Mouse (Mus musculus) myocyte (in vitro differentiated cells): ENCODE measurements around the gene Mrpl33. TPM values are rescaled to one million over a fixed set of nuclear protein-coding genes. Genes with fewer than 3 reads are reported as not detected.

Experiments
- H3K27me3 ChIP-seq: one replicate; pipeline ENCODE4 v1.6.1; 2011; ENCODE audit not compliant: control insufficient read depth, insufficient read depth, insufficient read length
- H3K36me3 ChIP-seq: one replicate; pipeline ENCODE4 v1.6.1; 2011; ENCODE audit not compliant: control insufficient read depth, insufficient read depth
- H3K4me2 ChIP-seq: one replicate; pipeline ENCODE4 v1.6.1; 2011; ENCODE audit warnings: low read depth, control low read depth
- H3K4me3 ChIP-seq: one replicate; pipeline ENCODE4 v1.5.1; 2011; ENCODE audit warnings: mild to moderate bottlenecking, control low read depth, moderate library complexity
- H3K79me2 ChIP-seq: one replicate; pipeline ENCODE4 v1.6.1; 2011; ENCODE audit not compliant: control insufficient read depth, insufficient read depth
- H3ac ChIP-seq: one replicate; pipeline ENCODE4 v1.6.1; 2011; ENCODE audit not compliant: control insufficient read depth, insufficient read length
- CEBPB ChIP-seq: IDR thresholded peaks from 2 replicates; pipeline ENCODE4 v1.6.1; 2011; ENCODE audit warnings: mild to moderate bottlenecking, moderate library complexity; ENCODE audit not compliant: poor library complexity, insufficient read depth, severe bottlenecking
- E2F4 ChIP-seq: IDR thresholded peaks from one replicate; pipeline ENCODE4 v1.6.1; 2011; ENCODE audit warnings: mild to moderate bottlenecking, control low read depth, moderate library complexity; ENCODE audit not compliant: insufficient read depth
- MAX ChIP-seq: IDR thresholded peaks from one replicate; pipeline ENCODE4 v1.6.1; 2011; ENCODE audit warnings: low read depth, mild to moderate bottlenecking, control low read depth
- MYOD1 ChIP-seq, 3 experiments: IDR thresholded peaks; one replicate each; pipeline ENCODE4 v1.6.1; 2011; ENCODE audit warnings: control low read depth in 2 of 3, low read depth in 2 of 3, mild to moderate bottlenecking in 2 of 3, moderate library complexity in 1 of 3; ENCODE audit not compliant: insufficient read length in 2 of 3, control insufficient read depth in 1 of 3
- MYOG ChIP-seq, 3 experiments: IDR thresholded peaks; one replicate each; pipeline ENCODE4 v1.6.1; 2011; ENCODE audit warnings: control low read depth in 2 of 3, low read depth in 2 of 3, mild to moderate bottlenecking in 2 of 3; ENCODE audit not compliant: insufficient read length in 2 of 3, control insufficient read depth in 1 of 3, insufficient read depth in 1 of 3
- POLR2A ChIP-seq: IDR thresholded peaks from one replicate; pipeline ENCODE4 v1.6.1; 2011; ENCODE audit warnings: low read depth, mild to moderate bottlenecking, control low read depth, moderate library complexity; ENCODE audit not compliant: insufficient read length
- POLR2AphosphoS2 ChIP-seq: IDR thresholded peaks from one replicate; pipeline ENCODE4 v1.6.1; 2011; ENCODE audit warnings: low read depth, control low read depth; ENCODE audit not compliant: insufficient read length
- REST ChIP-seq: IDR thresholded peaks from one replicate; pipeline ENCODE4 v1.6.1; 2011; ENCODE audit warnings: mild to moderate bottlenecking, control low read depth, moderate library complexity; ENCODE audit not compliant: insufficient read depth, insufficient read length
- SRF ChIP-seq: IDR thresholded peaks from one replicate; pipeline ENCODE4 v1.6.1; 2011; ENCODE audit warnings: low read depth; ENCODE audit not compliant: control insufficient read depth, insufficient read length
- TCF12 ChIP-seq: IDR thresholded peaks from one replicate; pipeline ENCODE4 v1.6.1; 2011; ENCODE audit warnings: mild to moderate bottlenecking, control low read depth; ENCODE audit not compliant: poor library complexity, insufficient read depth, severe bottlenecking
- TCF3 ChIP-seq: IDR thresholded peaks from one replicate; pipeline ENCODE4 v1.6.1; 2011; ENCODE audit warnings: low read depth, control low read depth; ENCODE audit not compliant: insufficient read length
- USF1 ChIP-seq: IDR thresholded peaks from one replicate; pipeline ENCODE4 v1.6.1; 2011; ENCODE audit warnings: low read depth, mild to moderate bottlenecking, control low read depth, moderate library complexity
- polyA plus RNA-seq: library from polyadenylated mRNA; unstranded; fragments of >200 nt; fragmentation: generic; extraction: Trizol; gene quantifications from one replicate; pipeline ENCODE4 v1.2.1, GENCODE M21; 2012; ENCODE audit warnings: missing spikeins

Gene Mrpl33
- polyA plus RNA-seq, 1 experiment, result 241 TPM

- TF ChIP-seq CEBPB (no peak), TCF3 (no peak), SRF (no peak), E2F4 (no peak), USF1 (no peak), MYOG (IDR thresholded peaks at IDR 0.05; ENCODE audit: control insufficient read depth in 1 of 3, insufficient read depth in 1 of 3, insufficient read length in 2 of 3, low read depth in 2 of 3) (no peak)
- H3K4me3 ChIP-seq, result no peak overlapping the region
- H3K27me3 ChIP-seq, result no peaks in the 10 kb centered on the region
- H3K36me3 ChIP-seq, result peaks cover 10% of the 10 kb centered on the region
- no peak overlapping the region for H3ac ChIP-seq
- H3K4me2 ChIP-seq, result no peak overlapping the region
- peaks cover 22% of the 10 kb centered on the region for H3K79me2 ChIP-seq
These were observed 14.5 kb downstream of the Mrpl33 start for GRCm38 (mm10) chr5:31611186-31611585.

- Histone ChIP-seq H3K4me3 (peak overlapping the region; percentile 40), H3K79me2 (peaks cover 41% of the 10 kb centered on the region)
- TF ChIP-seq MYOG (IDR thresholded peaks at IDR 0.05; ENCODE audit: control insufficient read depth in 1 of 3, insufficient read depth in 1 of 3, insufficient read length in 2 of 3, low read depth in 2 of 3) (peak in 1 of 3 experiments; percentile 27), MAX (no peak), E2F4 (no peak), USF1 (no peak), POLR2AphosphoS2 (peak; percentile 73), CEBPB (no peak), POLR2A (peak; percentile 84)
These were observed 17.1 kb downstream of the Mrpl33 start for GRCm38 (mm10) chr5:31613852-31614286.

GRCm38 (mm10) chr5:31614339-31615025 lies 17.7 kb downstream of the Mrpl33 start:
- Histone ChIP-seq H3ac (peak overlapping the region; percentile 42), H3K79me2 (peaks cover 47% of the 10 kb centered on the region)

More at GRCm38 (mm10) chr5:31613852-31614286, 17.1 kb downstream of the Mrpl33 start:
- Histone ChIP-seq H3K27me3 (no peaks in the 10 kb centered on the region), H3ac (peak overlapping the region; percentile 42), H3K36me3 (peaks cover 32% of the 10 kb centered on the region), H3K4me2 (peak overlapping the region; percentile 86)

GRCm38 (mm10) chr5:31620326-31620725 lies 23.6 kb downstream of the Mrpl33 start:
- Histone ChIP-seq H3ac (no peak overlapping the region), H3K79me2 (peaks cover 49% of the 10 kb centered on the region), H3K27me3 (no peaks in the 10 kb centered on the region), H3K4me3 (no peak overlapping the region), H3K36me3 (peaks cover 72% of the 10 kb centered on the region), H3K4me2 (no peak overlapping the region)
- TF ChIP-seq TCF12, result no peak
- TF ChIP-seq TCF3, result no peak
- TF ChIP-seq MYOD1 (IDR thresholded peaks at IDR 0.05; ENCODE audit: control insufficient read depth in 1 of 3, insufficient read length in 2 of 3, low read depth in 2 of 3), result no peak
- TF ChIP-seq REST, result no peak
- no peak for TF ChIP-seq E2F4
- no peak for TF ChIP-seq MAX
- TF ChIP-seq USF1, result no peak
- no peak for TF ChIP-seq CEBPB
- TF ChIP-seq POLR2A, result no peak
- TF ChIP-seq SRF, result no peak
- no peak for TF ChIP-seq MYOG (IDR thresholded peaks at IDR 0.05; ENCODE audit: control insufficient read depth in 1 of 3, insufficient read depth in 1 of 3, insufficient read length in 2 of 3, low read depth in 2 of 3)
- TF ChIP-seq POLR2AphosphoS2, result no peak

More at GRCm38 (mm10) chr5:31614339-31615025, 17.7 kb downstream of the Mrpl33 start:
- no peak for TF ChIP-seq POLR2AphosphoS2
- TF ChIP-seq MAX, result no peak
- H3K36me3 ChIP-seq, result peaks cover 38% of the 10 kb centered on the region
- peak overlapping the region; percentile 86 for H3K4me2 ChIP-seq
- H3K4me3 ChIP-seq, result peak overlapping the region; percentile 40
- no peaks in the 10 kb centered on the region for H3K27me3 ChIP-seq

GRCm38 (mm10) chr5:31627117-31627516 lies 30.4 kb downstream of the Mrpl33 start:
- no peaks in the 10 kb centered on the region for H3K79me2 ChIP-seq
- H3ac ChIP-seq, result no peak overlapping the region
- no peaks in the 10 kb centered on the region for H3K27me3 ChIP-seq
- peak overlapping the region; percentile 49 for H3K4me2 ChIP-seq
- no peak for TF ChIP-seq REST
- TF ChIP-seq CEBPB, result no peak
- TF ChIP-seq USF1, result peak; percentile 82
- no peak for TF ChIP-seq MAX
- TF ChIP-seq POLR2AphosphoS2, result peak; percentile 24
- no peak overlapping the region for H3K4me3 ChIP-seq
- H3K36me3 ChIP-seq, result peaks cover 17% of the 10 kb centered on the region
